Mouse (Mus musculus) liver, embryonic 14.5 days (tissue): Measurements from ENCODE around the gene Prkaa2. TPM values are rescaled to one million over a fixed set of nuclear protein-coding genes. Genes with fewer than 3 reads are reported as not detected.

Experiments
- ATAC-seq: fragments of 200-750 bp; cut with Nextera tagmentation; 2 replicates; pipeline ENCODE4 v1.8.0; 2017; ENCODE audit warnings: moderate number of reproducible peaks, mild to moderate bottlenecking, moderate library complexity; ENCODE audit not compliant: insufficient read depth
- DNase-seq, 3 experiments: peaks; one replicate each; pipeline ENCODE4 v3.0.0-alpha.2; 2012 to 2013; ENCODE audit warnings: low read depth in 3 of 3, low spot score in 3 of 3
- H3K27ac ChIP-seq: fragments of 300-500 bp; sonication (generic); 2 replicates; pipeline ENCODE4 v1.5.1; 2014; ENCODE audit warnings: moderate library complexity, mild to moderate bottlenecking, control low read depth, inconsistent platforms
- H3K27me3 ChIP-seq: fragments of 300-500 bp; sonication (generic); 2 replicates; pipeline ENCODE4 v1.6.1; 2014; ENCODE audit warnings: mild to moderate bottlenecking, low read length, moderate library complexity; ENCODE audit not compliant: control insufficient read depth, insufficient read depth
- H3K36me3 ChIP-seq: fragments of 300-500 bp; sonication (generic); replicated peaks from 2 replicates; pipeline ENCODE4 v1.6.1; 2014; ENCODE audit warnings: low read depth; ENCODE audit not compliant: control insufficient read depth, insufficient read depth
- H3K4me1 ChIP-seq, 2 experiments: fragments of 200-500 bp in 1 of 2; fragments of 300-500 bp in 1 of 2; sonication (generic) in 1 of 2; replicated peaks; 2 replicates each; pipeline ENCODE4 v1.6.1; 2012 to 2014; ENCODE audit warnings: antibody characterized with exemption in 1 of 2, inconsistent platforms in 1 of 2, low read length in 1 of 2; ENCODE audit not compliant: control insufficient read depth in 2 of 2, insufficient read depth in 2 of 2
- H3K4me2 ChIP-seq: fragments of 300-500 bp; sonication (generic); 2 replicates; pipeline ENCODE4 v1.6.1; 2014; ENCODE audit warnings: low read depth, mild to moderate bottlenecking, control low read depth, moderate library complexity
- H3K4me3 ChIP-seq, 2 experiments: fragments of 200-500 bp in 1 of 2; fragments of 300-500 bp in 1 of 2; sonication (generic) in 1 of 2; 2 replicates each; pipeline ENCODE4 v1.5.1; 2012 to 2014; ENCODE audit warnings: low read depth in 2 of 2, low read length in 2 of 2, mild to moderate bottlenecking in 2 of 2, control low read depth in 1 of 2, inconsistent platforms in 1 of 2, moderate library complexity in 1 of 2; ENCODE audit not compliant: insufficient read depth in 1 of 2
- H3K9ac ChIP-seq: fragments of 300-500 bp; sonication (generic); replicated peaks from 2 replicates; pipeline ENCODE4 v1.6.1; 2014; ENCODE audit warnings: mild to moderate bottlenecking, control low read depth, moderate library complexity
- H3K9me3 ChIP-seq: fragments of 300-500 bp; sonication (generic); 2 replicates; pipeline ENCODE4 v1.6.1; 2016; ENCODE audit warnings: low read length, mixed read lengths; ENCODE audit not compliant: control insufficient read depth
- CTCF ChIP-seq: IDR thresholded peaks from 2 replicates; pipeline ENCODE4 v1.5.1; 2016; ENCODE audit warnings: antibody characterized with exemption, low read depth, control low read depth
- EP300 ChIP-seq: IDR thresholded peaks from 2 replicates; pipeline ENCODE4 v1.6.1; 2016; ENCODE audit warnings: antibody characterized with exemption, low read depth
- whole genome bisulfite sequencing: fragments of 180-500 bp; shearing (Covaris S2); extraction: QIAGEN DNeasy Blood & Tissue Kit; methylation state at CpG from one replicate; pipeline ENCODE4 v1.1.7; 2014; ENCODE audit not compliant: insufficient replicate concordance; 5-methylcytosine and 5-hydroxymethylcytosine counted together
- polyA plus RNA-seq, 2 experiments: library from polyadenylated mRNA; depleted of rRNA in 1 of 2; stranded (reverse) in 1 of 2; unstranded in 1 of 2; fragments of >200 nt; fragmentation: Nextera tagmentation in 1 of 2; extraction: Ambion mirVana in 1 of 2; gene quantifications; 2 replicates each; pipeline versions ENCODE4 v1.2.1 to v1.2.3; 2012 to 2014

Prkaa2 gene
- polyA plus RNA-seq, 2 experiments = 0.17 to 0.19 TPM

- Histone ChIP-seq H3K4me1 (peaks cover 0 to 2% of the 10 kb centered on the region in 2 experiments; a peak in 1 of 4 replicates), H3K4me3 (no peak overlapping the region), H3K4me2 (no peak overlapping the region), H3K36me3 (no peaks in the 10 kb centered on the region), H3K9ac (no peak overlapping the region), H3K27ac (no peak overlapping the region), H3K27me3 (no peaks in the 10 kb centered on the region), H3K9me3 (no peaks in the 10 kb centered on the region)
- no peak for ATAC-seq
- DNase-seq = no peak
- 54% methylated on average over 7 of the region's 7 CpGs for WGBS
- no peak for TF ChIP-seq EP300
- TF ChIP-seq CTCF = no peak
These were observed 121.0 kb downstream of the Prkaa2 start for GRCm38 (mm10) chr4:104988709-104989108.

- DNase-seq (no peak), ATAC-seq (no peak)
- 52% methylated on average over 5 of the region's 5 CpGs for WGBS
- Histone ChIP-seq H3K4me2 (no peak overlapping the region), H3K4me3 (no peak overlapping the region), H3K9me3 (no peaks in the 10 kb centered on the region), H3K9ac (no peak overlapping the region), H3K27me3 (no peaks in the 10 kb centered on the region), H3K4me1 (peaks cover 0 to 2% of the 10 kb centered on the region in 2 experiments; a peak in 1 of 4 replicates), H3K36me3 (no peaks in the 10 kb centered on the region), H3K27ac (no peak overlapping the region)
- TF ChIP-seq CTCF (no peak), EP300 (no peak)
These were observed 121.6 kb downstream of the Prkaa2 start for GRCm38 (mm10) chr4:104988102-104988501.

DNA sequence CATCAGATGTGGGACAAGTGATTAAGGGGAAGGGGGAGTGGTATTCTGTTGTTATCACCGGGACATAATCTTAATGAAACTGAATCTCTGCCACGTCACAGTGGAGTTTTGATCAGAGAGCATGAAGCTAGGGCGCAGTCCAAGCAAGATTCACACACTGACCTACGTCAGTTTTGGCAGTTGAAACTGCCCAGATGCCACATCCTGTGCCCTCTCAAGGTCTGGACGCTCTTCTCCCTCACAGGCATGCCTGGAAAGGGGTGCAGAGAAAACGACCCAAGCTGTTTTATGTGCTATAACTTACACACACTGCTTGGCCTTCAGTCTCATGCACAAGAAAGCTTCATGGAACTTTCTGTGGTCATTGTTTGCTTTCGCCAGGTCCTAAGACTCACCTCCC is 122.1 kb downstream of the Prkaa2 start:
- 58% methylated on average over 7 of the region's 7 CpGs for WGBS
- Histone ChIP-seq H3K4me1 (peaks cover 0 to 2% of the 10 kb centered on the region in 2 experiments; a peak in 1 of 4 replicates), H3K9me3 (no peaks in the 10 kb centered on the region), H3K27me3 (no peaks in the 10 kb centered on the region), H3K4me3 (no peak overlapping the region), H3K4me2 (no peak overlapping the region), H3K9ac (no peak overlapping the region), H3K27ac (no peak overlapping the region), H3K36me3 (no peaks in the 10 kb centered on the region)
- TF ChIP-seq EP300 (no peak), CTCF (no peak)
- DNase-seq (no peak), ATAC-seq (no peak)

- H3K27me3 ChIP-seq = no peaks in the 10 kb centered on the region
- TF ChIP-seq CTCF (no peak), EP300 (no peak)
- H3K4me1 ChIP-seq = no peaks in the 10 kb centered on the region
- no peak overlapping the region for H3K27ac ChIP-seq
- no peaks in the 10 kb centered on the region for H3K36me3 ChIP-seq
- no peaks in the 10 kb centered on the region for H3K9me3 ChIP-seq
- peak in 2 of 3 experiments; percentile 3 to 4 for DNase-seq
- H3K4me2 ChIP-seq = no peak overlapping the region
- ATAC-seq = no peak
- no peak overlapping the region for H3K9ac ChIP-seq
- no peak overlapping the region for H3K4me3 ChIP-seq
- WGBS = 58% methylated on average over 5 of the region's 5 CpGs
These were observed 123.6 kb downstream of the Prkaa2 start for GRCm38 (mm10) chr4:104985960-104986632.

Other genes with a start within 250 kb of the Prkaa2 start
- gene C8a, start 233.5 kb downstream of the Prkaa2 start, polyA plus RNA-seq (2012; rRNA removed) = 6.5 and 12.4 TPM in 2 replicates
- 10.2 and 10.3 TPM in 2 replicates for gene C8a, start 233.5 kb downstream of the Prkaa2 start, polyA plus RNA-seq (2014; fragmentation: Nextera tagmentation; extraction: Ambion mirVana)
- 0.09 and 0.10 TPM in 2 replicates for gene Fyb2, start 196.4 kb downstream of the Prkaa2 start, polyA plus RNA-seq (2012; rRNA removed)
- 0.06 and 0.09 TPM in 2 replicates for gene Fyb2, start 196.4 kb downstream of the Prkaa2 start, polyA plus RNA-seq (2014; fragmentation: Nextera tagmentation; extraction: Ambion mirVana)
- 5.6 and 5.7 TPM in 2 replicates for gene Plpp3, start 47.5 kb upstream of the Prkaa2 start, polyA plus RNA-seq (2012; rRNA removed)
- 7.0 and 9.6 TPM in 2 replicates for gene Plpp3, start 47.5 kb upstream of the Prkaa2 start, polyA plus RNA-seq (2014; fragmentation: Nextera tagmentation; extraction: Ambion mirVana)